Mouse (Mus musculus): ENCODE results near the gene Pecr.
"Not testable (repeated sequence)": the region's sequence is repeated elsewhere in the genome, so short reads cannot be mapped to it uniquely, and the experiment has no call there.

Gene Pecr

DNA sequence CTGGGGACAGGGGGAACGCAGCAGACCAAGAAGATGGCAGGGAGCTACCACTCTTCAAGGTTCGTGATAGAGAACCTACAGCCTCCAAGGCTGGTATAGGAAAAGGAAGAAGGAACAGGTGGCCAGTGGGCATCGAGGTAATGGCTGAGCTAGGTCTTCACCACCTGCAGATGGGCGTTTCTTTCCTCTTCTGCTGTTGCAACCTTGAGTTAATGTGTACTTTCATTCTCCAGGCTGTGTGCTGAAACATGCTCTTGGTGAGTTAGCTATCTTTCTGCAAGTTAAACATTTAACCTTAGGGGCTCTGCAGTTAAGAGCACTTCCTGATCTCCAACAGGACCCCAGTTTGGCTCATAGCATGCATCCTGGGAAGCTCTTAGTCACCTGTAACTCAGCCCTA is 3.8 kb upstream of the Pecr start:
- no peak for DNase-seq (ENCODE audit: low read depth)

DNA sequence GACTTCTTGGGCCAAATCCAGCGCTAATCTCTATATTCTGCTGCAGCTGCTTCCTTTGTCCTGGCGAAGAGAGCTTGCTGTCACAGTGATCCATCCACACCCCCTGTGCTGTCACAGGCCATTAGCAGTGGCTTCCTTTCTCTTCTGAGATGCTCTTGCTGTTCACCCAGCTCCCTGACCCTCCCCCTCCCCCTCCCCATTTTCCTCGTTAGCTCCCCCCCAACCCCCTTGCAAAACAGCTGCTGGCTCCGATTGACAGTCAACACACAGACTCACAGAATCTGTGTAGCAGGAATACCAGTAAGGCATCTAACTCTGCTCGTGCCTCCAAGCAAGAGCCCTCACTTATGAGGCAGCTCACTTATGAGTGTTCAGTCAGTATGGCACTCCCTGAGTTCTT is 2.8 kb upstream of the Pecr start:
- DNase-seq (ENCODE audit: low read depth): no peak

DNA sequence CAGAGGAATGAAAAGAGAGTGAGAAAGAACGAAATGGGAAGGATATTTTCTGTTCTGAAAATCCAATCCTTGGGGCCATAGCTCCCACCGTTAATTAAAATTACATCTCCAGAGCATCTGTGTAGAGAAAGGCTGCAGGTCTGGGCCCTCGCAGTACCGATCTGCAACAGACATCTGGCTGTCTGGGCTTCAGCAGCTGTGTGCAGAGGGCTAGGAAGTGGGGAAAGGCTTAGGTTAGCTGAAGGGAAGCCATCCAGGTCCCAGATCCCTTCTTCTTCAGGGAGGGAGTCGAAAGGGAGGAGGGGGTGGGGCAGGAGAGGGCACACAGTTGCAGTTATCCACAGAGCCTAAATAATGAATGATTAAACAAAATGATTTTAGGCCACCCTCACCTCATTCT is 425 bp upstream of the Pecr start:
- DNase-seq (ENCODE audit: low read depth): no peak

GRCm38 (mm10) chr1:72282604-72283003 is 1.5 kb downstream of the Pecr start:
- no peak for DNase-seq (ENCODE audit: low read depth)

DNA sequence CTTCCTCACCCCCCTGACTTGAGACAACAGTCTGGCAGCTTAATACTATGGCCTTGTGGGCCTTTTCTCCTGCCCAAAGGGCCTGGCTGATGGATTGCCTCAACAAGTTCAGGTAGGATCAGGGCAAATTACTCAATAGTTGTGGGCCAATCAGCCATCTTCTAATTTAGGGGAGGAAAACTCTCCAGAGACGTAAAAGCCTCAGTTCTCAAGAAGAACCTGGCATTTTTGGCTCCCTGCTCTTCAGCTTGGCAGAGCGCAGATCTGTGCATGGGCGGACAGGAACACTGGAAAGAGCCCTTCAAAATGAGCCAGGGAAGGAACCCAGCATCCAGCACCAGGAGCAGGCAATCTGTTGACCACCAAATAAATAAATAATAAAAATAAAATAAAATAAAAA is 6.0 kb downstream of the Pecr start:
- no peak for DNase-seq (ENCODE audit: low read depth)

GRCm38 (mm10) chr1:72263099-72263498 is 21.0 kb downstream of the Pecr start:
- no peak for DNase-seq (ENCODE audit: low read depth)

DNA sequence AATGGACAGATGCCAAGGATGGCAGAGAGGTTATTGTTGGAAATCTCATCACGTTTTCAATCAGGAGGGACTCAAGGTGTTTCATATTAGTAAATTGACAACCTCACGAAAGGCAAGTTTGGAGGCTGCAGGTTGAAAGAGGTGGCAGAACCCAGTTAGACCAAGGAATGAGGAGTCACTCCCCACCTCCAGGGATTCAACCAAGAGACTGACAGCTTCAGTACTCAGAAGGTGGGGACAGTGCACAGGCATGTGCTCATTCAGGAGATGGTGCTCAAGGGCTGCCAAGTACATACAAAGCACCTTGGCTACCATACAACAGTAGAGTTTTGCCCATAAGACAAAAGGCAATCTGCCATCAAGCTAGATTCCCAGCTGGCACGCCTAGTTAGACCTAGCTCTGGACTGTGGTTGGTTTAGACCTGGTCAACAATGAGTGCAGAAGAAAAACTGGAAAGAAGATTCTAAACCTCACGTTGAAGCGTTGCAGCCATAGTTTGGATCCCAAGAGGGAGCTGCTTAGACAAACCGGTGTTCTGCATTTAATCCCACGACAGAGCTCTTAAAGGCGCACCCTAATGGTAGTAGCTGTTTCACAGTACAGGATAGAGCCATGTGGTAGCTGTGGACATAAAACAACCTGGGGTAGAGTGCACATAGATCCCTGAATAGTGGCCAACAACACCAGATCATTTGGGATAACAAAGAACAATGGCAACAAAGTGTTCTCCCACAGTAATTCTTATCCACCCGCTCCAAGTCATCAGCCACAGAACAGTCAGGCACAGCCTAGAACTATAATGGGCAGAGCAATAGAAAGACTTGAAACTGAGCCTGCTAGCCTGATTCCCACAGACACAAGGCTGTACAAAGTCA is 27.5 kb downstream of the Pecr start:
- no peak for DNase-seq (ENCODE audit: low read depth)

- no peak for DNase-seq (ENCODE audit: low read depth)
Observed at GRCm38 (mm10) chr1:72255854-72256175, 28.3 kb downstream of the Pecr start.

DNA sequence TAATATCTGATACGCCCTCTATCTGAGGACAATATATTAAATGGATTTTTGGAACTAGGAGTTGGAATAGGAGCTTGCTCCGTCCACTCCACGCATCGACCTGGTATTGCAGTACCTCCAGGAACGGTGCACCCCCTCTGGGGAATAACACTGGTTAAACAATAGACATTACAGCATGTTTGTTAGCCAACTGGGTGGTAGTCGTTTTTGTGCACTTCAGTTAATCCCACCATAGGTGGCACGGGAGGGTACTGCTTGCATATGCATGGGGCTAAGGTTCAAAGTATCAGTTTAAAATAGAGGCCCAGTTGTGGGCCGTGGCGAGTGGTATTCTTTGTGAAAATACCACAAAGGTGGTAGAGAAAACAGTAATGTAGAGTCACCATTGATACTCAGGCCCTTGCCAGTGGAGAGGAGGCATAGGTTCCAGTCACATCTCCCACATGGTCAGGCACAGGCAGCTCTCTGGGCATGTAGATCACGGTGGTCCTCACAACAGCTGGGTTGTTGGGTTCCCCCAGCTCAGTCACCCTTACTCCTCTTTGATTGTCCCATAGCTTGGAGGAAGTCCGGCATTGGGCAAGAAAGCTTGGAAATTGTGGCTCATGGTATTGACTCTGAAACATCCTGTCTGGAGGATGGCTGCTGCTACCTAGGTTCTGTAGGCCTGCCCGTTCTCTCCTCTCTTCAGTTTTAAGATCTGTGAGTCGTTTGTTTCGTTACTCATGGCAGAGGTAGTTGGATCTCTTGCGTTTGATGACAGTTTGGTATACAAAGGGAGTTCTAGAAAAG is 28.9 kb downstream of the Pecr start:
- DNase-seq (ENCODE audit: low read depth): peak; percentile 88

DNA sequence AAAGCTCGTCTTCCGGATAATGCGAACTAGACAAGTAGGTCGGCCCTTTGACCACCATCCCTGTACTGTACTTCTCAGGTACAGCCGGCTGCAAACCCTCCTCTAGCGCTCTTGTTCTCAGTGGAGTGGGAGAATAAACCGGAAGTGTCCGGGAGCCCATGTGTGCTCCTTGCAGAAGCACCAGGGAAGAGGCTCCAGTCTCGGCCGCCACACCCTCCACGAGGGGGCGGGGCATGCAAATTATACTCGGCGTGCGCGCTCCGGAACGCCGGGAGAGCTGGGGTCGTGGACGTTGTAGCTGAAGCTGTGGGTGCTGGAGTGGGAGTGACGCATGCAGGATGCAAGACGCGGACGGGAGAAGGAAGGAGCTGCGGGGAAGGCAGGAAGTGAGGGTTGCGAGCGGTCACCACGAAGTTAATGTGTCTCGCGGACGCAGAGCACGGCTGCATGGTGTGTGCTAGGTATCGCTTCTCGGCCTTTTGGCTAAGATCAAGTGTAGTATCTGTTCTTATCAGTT is 29.5 kb downstream of the Pecr start:
- peak; percentile 44 for DNase-seq (ENCODE audit: low read depth)

DNA sequence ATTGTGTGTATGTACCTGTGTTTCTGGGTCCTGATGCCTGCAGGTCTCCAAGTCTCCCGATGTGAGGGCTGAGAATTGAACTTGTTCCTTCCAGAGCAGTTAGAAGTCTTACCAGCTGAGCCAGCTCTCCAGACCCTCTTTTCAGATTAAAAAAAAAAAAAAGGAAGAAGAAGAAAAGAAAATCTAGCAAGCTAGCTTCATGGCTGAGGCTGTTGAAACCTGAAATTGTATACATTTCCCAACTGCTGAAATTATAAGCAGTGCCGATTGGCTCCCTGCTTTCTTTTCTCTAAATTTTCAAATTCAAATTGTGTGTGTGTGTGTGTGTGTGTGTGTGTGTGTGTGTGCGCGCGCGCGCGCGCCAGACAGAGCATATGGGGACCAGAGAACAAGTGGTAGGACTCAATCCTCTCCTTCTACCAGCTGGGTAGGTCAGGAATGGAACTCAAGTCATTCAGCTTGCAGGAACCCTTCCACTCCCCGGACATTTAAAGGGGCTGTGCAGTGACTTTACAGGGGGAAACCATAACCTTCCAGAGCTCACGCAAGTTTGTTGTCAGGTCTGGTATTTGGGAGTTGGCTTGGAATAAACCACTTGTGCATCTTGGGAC is 30.1 kb downstream of the Pecr start:
- DNase-seq (ENCODE audit: low read depth): no peak

- DNase-seq (ENCODE audit: low read depth): no peak
Observed at GRCm38 (mm10) chr1:72251806-72252205, 32.3 kb downstream of the Pecr start.

GRCm38 (mm10) chr1:72248226-72248737 is 35.8 kb downstream of the Pecr start:
- DNase-seq (ENCODE audit: low read depth): not testable (repeated sequence)

- peak; percentile 79 for DNase-seq (ENCODE audit: low read depth)
Observed at GRCm38 (mm10) chr1:72244317-72245036, 39.6 kb downstream of the Pecr start.

DNA sequence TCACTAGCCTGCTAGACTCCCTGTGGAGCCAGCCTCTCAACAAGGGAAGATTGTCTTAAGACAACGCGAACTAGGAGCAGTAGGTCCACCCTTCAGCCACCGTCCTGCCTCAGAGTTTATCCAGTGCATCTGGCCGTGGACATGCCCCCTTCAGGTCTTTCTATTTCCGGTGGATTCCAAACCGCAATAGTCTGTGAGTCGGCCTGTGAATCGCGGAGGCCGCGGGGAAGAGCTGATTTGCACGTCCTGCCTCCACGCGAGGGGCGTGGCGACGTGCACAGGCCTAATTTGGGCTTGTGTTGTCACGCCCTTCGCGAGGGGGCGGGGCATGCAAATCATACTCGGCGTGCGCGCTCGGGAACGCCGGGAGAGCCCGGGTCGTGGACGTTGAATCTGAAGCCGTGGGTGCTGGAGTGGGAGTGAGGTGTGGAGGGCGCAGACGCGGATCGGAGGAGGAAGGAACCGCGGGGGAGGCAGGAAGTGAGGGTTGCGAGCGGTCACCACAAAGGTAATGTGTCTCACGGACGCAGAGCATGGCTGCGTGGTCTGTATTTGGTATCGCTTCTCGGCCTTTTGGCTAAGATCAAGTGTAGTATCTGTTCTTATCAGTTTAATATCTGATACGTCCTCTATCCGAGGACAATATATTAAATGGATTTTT is 40.3 kb downstream of the Pecr start:
- DNase-seq (ENCODE audit: low read depth): peak; percentile 73

- no peak for DNase-seq (ENCODE audit: low read depth)
Observed at GRCm38 (mm10) chr1:72242581-72243143, 41.5 kb downstream of the Pecr start.

DNA sequence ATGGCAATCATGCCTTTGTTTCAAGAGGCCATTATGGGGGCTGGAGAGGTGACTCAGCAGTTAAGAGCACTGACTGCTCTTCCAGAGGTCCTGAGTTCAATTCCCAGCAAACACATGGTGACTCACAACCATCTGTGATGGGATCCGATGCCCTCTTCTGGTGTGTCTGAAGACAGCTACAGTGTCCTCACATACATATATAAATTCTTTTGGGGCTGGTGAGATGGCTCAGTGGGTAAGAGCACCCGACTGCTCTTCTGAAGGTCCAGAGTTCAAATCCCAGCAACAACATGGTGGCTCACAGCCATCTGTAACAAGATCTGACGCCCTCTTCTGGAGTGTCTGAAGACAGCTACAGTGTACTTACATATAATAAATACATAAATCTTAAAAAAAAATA is 45.0 kb downstream of the Pecr start:
- not testable (repeated sequence) for DNase-seq (ENCODE audit: low read depth)

GRCm38 (mm10) chr1:72238016-72238580 is 46.0 kb downstream of the Pecr start:
- no peak for DNase-seq (ENCODE audit: low read depth)

DNA sequence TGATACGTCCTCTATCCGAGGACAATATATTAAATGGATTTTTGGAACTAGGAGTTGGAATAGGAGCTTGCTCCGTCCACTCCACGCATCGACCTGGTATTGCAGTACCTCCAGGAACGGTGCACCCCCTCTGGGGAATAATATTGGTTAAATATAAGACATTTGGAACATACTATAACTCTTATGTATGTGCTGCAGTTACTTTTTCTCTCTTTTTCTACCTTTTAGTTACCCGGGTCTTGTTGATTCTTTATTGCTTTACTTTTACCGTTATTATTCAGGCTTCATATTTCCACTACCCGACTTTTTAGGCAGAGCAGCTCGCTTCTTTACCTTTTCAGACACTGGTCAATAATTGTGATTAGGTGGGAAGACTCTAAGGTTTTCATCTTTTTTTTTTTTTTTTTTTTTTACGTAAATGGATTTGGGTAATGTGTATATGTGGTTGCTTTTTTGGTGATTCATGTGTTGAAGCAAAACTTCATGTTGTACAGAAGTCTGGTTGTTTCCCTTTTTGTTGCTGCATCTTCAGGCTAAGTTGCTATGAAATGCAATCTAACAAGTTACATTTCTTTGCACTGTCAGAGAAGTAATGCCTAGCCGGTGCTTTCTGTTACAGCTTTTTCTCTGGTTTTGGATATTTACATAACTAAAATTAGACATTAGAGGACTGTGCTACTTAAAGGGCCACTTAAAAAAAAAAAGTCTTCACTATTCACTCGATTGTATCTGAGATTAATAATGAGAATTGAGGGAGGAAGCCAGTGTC is 46.9 kb downstream of the Pecr start:
- peak; percentile 33 for DNase-seq (ENCODE audit: low read depth)

Measured in fibroblast of lung, adult 2 months (primary cell).